Mouse (Mus musculus) layer of hippocampus, adult 9-11 months (tissue): ENCODE results near the gene 1700030J22Rik.

Experiments
- DNase-seq: peaks from one replicate; pipeline ENCODE4 v3.0.0; 2022

1700030J22Rik gene

GRCm38 (mm10) chr8:116951369-116951768 is 27.4 kb downstream of the 1700030J22Rik start:
- no peak for DNase-seq

GRCm38 (mm10) chr8:116947589-116947988 is 31.2 kb downstream of the 1700030J22Rik start:
- DNase-seq, result no peak

GRCm38 (mm10) chr8:116946851-116947250 is 31.9 kb downstream of the 1700030J22Rik start:
- peak; percentile 28 for DNase-seq

- DNase-seq, result peak; percentile 69
Observed at GRCm38 (mm10) chr8:116946268-116946838, 32.4 kb downstream of the 1700030J22Rik start.

GRCm38 (mm10) chr8:116945169-116945910 is 33.4 kb downstream of the 1700030J22Rik start:
- DNase-seq, result no peak

GRCm38 (mm10) chr8:116944385-116944696 is 34.4 kb downstream of the 1700030J22Rik start:
- no peak for DNase-seq

- DNase-seq, result no peak
Observed at GRCm38 (mm10) chr8:116943555-116944384, 35.0 kb downstream of the 1700030J22Rik start.

GRCm38 (mm10) chr8:116943161-116943554 is 35.6 kb downstream of the 1700030J22Rik start, which contains the start of gene Atmin:
TSS of gene Atmin (plus strand) at chr8:116943393.
- DNase-seq, result peak; percentile 90

- no peak for DNase-seq
Observed at GRCm38 (mm10) chr8:116942284-116943058, 36.3 kb downstream of the 1700030J22Rik start.

GRCm38 (mm10) chr8:116935506-116935905 is 43.3 kb downstream of the 1700030J22Rik start:
- no peak for DNase-seq

GRCm38 (mm10) chr8:116934976-116935375 is 43.8 kb downstream of the 1700030J22Rik start:
- no peak for DNase-seq

GRCm38 (mm10) chr8:116928588-116928987 is 50.2 kb downstream of the 1700030J22Rik start:
- DNase-seq, result no peak

GRCm38 (mm10) chr8:116927880-116928279 is 50.9 kb downstream of the 1700030J22Rik start:
- DNase-seq, result no peak

GRCm38 (mm10) chr8:116923526-116923925 is 55.2 kb downstream of the 1700030J22Rik start:
- no peak for DNase-seq

- no peak for DNase-seq
Observed at GRCm38 (mm10) chr8:116922060-116922757, 56.5 kb downstream of the 1700030J22Rik start.

- DNase-seq, result peak; percentile 91
Observed at GRCm38 (mm10) chr8:116921337-116922059, 57.3 kb downstream of the 1700030J22Rik start, which contains the start of the genes Cmc2 and Cenpn. TSS of gene Cmc2 (minus strand) at chr8:116921455. TSS of gene Cenpn (plus strand) at chr8:116921730.

- DNase-seq, result no peak
Observed at GRCm38 (mm10) chr8:116921005-116921336, 57.8 kb downstream of the 1700030J22Rik start.
